In the genomic region with DNA sequence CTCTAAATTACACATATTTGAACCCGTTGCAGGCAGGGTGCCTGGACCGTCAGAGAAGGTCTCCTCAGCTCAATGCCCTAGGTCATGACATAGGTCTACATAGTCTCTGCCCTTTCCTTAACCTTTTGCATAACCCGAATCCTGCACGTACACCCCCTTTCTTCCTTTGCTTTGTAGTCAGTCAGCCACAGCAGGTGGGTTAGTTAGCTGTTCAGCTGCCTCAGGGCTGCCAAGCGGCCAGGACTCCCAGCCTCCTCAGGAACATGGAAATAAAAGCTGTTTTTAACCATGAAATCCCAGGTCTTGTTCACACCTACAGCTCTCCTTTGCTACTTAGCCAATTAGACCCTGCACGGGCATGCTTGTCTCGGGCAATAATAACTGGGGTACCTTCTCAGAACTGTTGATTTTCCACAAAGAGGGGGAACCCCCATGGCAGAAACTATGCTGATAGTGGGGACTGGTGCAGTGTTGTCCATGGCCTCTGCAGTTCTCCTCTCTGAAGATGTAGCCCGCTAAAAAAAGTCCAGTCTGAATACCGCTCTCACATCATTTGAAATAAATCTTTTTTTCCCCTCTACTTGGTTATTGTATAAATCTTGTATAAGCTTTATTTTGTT, we compare ENCODE assay signal across 21 mouse cellular contexts.
DNase-seq lines count a peak whose midpoint lies in the region; ATAC-seq lines count a peak whose summit lies in the region.
"Had no signal": no experiment of that assay in that cellular context is flagged by ENCODE, and none has a peak within 500 bp of the region (broad histone marks: within the 10 kb centered on the region; RNA-seq: fewer than 3 reads in every experiment).

No protein-coding gene starts in this region.

- H3K27ac ChIP-seq in forebrain, embryonic 16.5 days (ENCODE audit: low read length) = peak overlapping the region; percentile 49; the same call in 1 of the 2 replicates
- no peak overlapping the region; the same call in 1 of the 2 replicates for H3K27ac ChIP-seq in forebrain, embryonic 13.5 days
- no peak overlapping the region for H3K27ac ChIP-seq in heart, embryonic 10.5 days
- H3K27ac ChIP-seq: hindbrain, embryonic 10.5 days; hindbrain, postnatal 0 days; kidney, postnatal 0 days; liver, embryonic 12.5 days had no signal

- no peaks in the 10 kb centered on the region for H3K27me3 ChIP-seq in forebrain, embryonic 16.5 days (replicated peaks; ENCODE audit: control insufficient read depth, insufficient read depth, low read length)
- H3K27me3 ChIP-seq in forebrain, embryonic 13.5 days = no peaks in the 10 kb centered on the region
- H3K27me3 ChIP-seq in heart, embryonic 10.5 days (ENCODE audit: insufficient read depth, poor library complexity, severe bottlenecking) = peaks cover 4% of the 10 kb centered on the region; the same call in 1 of the 2 replicates
- H3K27me3 ChIP-seq: heart, embryonic 12.5 days; liver, embryonic 12.5 days had no signal

- H3K4me3 ChIP-seq in forebrain, embryonic 16.5 days (replicated peaks; ENCODE audit: low read length) = no peak overlapping the region
- no peak overlapping the region for H3K4me3 ChIP-seq in forebrain, embryonic 13.5 days
- H3K4me3 ChIP-seq in heart, embryonic 10.5 days = no peak overlapping the region
- H3K4me3 ChIP-seq: heart, embryonic 12.5 days; hindbrain, embryonic 10.5 days; liver, embryonic 12.5 days had no signal

- 36% methylated on average over 9 of the region's 9 CpGs for WGBS in forebrain, embryonic 16.5 days
- 50% methylated on average over 9 of the region's 9 CpGs for WGBS in forebrain, embryonic 13.5 days
- 80% methylated on average over 9 of the region's 9 CpGs for WGBS in heart, embryonic 10.5 days

- H3K4me1 ChIP-seq in forebrain, embryonic 16.5 days (replicated peaks; ENCODE audit: control insufficient read depth, insufficient read depth, low read length) = peaks cover 23% of the 10 kb centered on the region
- H3K4me1 ChIP-seq in forebrain, embryonic 13.5 days = peaks cover 28% of the 10 kb centered on the region
- peaks cover 18% of the 10 kb centered on the region for H3K4me1 ChIP-seq in heart, embryonic 10.5 days
- H3K4me1 ChIP-seq: liver, embryonic 12.5 days had no signal

- H3K36me3 ChIP-seq in forebrain, embryonic 16.5 days (ENCODE audit: control insufficient read depth, insufficient read depth) = no peaks in the 10 kb centered on the region
- H3K36me3 ChIP-seq in forebrain, embryonic 13.5 days (ENCODE audit: poor library complexity, severe bottlenecking) = no peaks in the 10 kb centered on the region
- no peaks in the 10 kb centered on the region for H3K36me3 ChIP-seq in heart, embryonic 10.5 days
- H3K36me3 ChIP-seq: heart, embryonic 12.5 days; hindbrain, embryonic 10.5 days; liver, embryonic 12.5 days had no signal

- no peak overlapping the region for H3K4me2 ChIP-seq in forebrain, embryonic 16.5 days (ENCODE audit: low read length)
- no peak overlapping the region for H3K4me2 ChIP-seq in forebrain, embryonic 13.5 days
- H3K4me2 ChIP-seq: heart, embryonic 12.5 days; liver, embryonic 12.5 days had no signal

- H3K9me3 ChIP-seq in forebrain, embryonic 16.5 days (ENCODE audit: control insufficient read depth, low read length) = peaks cover 3% of the 10 kb centered on the region; the same call in 1 of the 2 replicates
- peaks cover 9% of the 10 kb centered on the region; the same call in 1 of the 2 replicates for H3K9me3 ChIP-seq in forebrain, embryonic 13.5 days (replicated peaks)
- 0 out of 2 replicates have a peak, but pooled peaks cover 5% of the 10 kb centered on the region for H3K9me3 ChIP-seq in heart, embryonic 10.5 days
- H3K9me3 ChIP-seq: liver, embryonic 12.5 days had no signal

- DNase-seq in thymus, postnatal 0 days (ENCODE audit: low spot score) = peak; percentile 49
- DNase-seq in thymus, adult 18-20 months = no peak
- DNase-seq in R1 (ENCODE audit: low read depth, low spot score) = peak; percentile 65
- peak; percentile 33 for DNase-seq in thymus, postnatal 4 days
- no peak for DNase-seq in heart, embryonic 10.5 days (ENCODE audit: low spot score)
- DNase-seq: adrenal gland, postnatal 25 days; cerebellum, adult 9-11 months; gastrocnemius, postnatal 10 days; heart, adult 11 months; heart, postnatal 10 days; kidney, adult 11 months; lung, adult 2 months; lung, postnatal 36 days had no signal

- H3K9ac ChIP-seq in forebrain, embryonic 16.5 days (replicated peaks; ENCODE audit: low read depth, low read length) = no peak overlapping the region
- no peak overlapping the region for H3K9ac ChIP-seq in forebrain, embryonic 13.5 days
- H3K9ac ChIP-seq: heart, embryonic 12.5 days; liver, embryonic 12.5 days had no signal

- ATAC-seq in forebrain, embryonic 16.5 days = no peak
- no peak for ATAC-seq in forebrain, embryonic 13.5 days
- ATAC-seq: hindbrain, postnatal 0 days; liver, embryonic 12.5 days; midbrain, embryonic 16.5 days had no signal

Comparison
In these comparisons a context has a peak if more than half of its experiments do, and no peak if none do; other contexts are left out.
1. DNase-seq: peak in thymus, postnatal 0 days (single experiment), R1 (single experiment) and thymus, postnatal 4 days (single experiment); none in thymus, adult 18-20 months (0 of 2) and heart, embryonic 10.5 days (single experiment).